Mouse (Mus musculus) NIH3T3 (cell line): ENCODE results near the gene Hist1h2bh.

ENCODE experiments used
- DNase-seq: peaks from one replicate; pipeline ENCODE4 v3.0.0-alpha.2; 2012; ENCODE audit warnings: low read depth

Gene Hist1h2bh

DNA sequence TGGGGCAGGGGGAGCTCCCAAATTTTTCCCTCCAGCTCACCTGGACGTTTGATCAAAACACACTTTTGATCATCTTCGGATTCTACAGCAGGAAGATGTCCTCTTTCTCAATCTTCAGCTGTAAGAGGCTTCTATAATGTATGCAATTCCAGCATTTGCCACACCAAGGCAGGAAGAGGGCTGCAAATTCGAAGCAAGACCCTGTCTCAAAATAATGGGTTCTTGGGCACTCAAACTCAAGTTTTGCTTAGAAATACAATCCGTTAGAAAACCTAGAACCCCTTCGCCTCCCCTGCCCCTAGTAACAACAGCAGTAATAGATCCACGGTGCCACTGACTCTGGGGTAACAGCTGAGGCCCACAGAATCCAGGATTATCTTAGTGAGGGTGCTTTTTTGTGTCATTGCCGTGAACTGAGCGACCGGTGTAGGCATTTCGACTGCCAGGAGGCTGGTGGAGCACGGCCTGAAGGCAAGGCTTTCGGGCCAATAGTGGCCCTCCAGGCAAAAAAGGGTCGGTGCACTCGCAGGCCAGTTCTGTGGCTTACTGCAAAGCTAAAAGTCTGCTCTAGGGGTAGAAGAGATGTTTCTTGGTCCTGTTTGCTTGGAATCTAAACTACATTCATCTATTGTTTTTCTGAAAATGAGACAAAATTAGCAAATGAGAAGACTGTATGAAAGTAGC, 37.4 kb downstream of the Hist1h2bh start:
- DNase-seq = peak; percentile 41

DNA sequence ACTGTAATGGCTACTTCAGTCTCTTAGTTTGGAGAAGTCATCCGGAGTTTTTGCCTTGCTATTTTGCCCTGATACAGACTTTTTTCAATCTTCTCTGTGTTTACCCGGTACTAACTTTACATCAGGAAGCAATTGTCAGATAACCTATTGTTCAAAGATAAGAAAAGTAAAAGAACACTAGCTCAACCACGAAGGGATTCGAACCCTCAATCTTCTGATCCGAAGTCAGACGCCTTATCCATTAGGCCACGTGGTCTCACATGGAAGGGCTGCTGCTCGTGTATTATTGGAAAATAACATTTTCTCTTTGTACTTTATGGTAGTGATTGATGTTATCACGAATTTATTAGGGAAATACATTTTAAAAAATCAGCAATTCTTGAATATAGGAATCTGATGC, 39.4 kb downstream of the Hist1h2bh start:
- DNase-seq = peak; percentile 86

DNA sequence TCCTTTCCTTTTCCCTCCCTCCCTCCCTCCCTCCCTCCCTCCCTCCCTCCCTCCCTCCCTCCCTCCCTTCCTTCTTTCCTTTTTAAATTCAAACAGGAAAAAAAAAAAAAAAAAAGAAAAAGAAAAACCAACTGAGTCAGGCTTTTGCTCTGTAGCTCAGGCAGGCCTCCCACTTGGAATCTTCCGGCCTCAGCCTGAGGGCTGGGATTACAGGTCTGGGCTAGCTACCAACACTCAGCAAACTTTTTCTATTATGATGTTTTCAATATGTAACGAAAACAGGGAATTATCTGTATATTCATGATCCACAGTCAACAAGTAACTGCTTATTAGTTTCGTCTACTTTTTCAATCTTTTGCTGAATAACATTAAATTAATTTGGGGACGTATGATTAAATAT, 40.3 kb downstream of the Hist1h2bh start:
- peak; percentile 62 for DNase-seq

DNA sequence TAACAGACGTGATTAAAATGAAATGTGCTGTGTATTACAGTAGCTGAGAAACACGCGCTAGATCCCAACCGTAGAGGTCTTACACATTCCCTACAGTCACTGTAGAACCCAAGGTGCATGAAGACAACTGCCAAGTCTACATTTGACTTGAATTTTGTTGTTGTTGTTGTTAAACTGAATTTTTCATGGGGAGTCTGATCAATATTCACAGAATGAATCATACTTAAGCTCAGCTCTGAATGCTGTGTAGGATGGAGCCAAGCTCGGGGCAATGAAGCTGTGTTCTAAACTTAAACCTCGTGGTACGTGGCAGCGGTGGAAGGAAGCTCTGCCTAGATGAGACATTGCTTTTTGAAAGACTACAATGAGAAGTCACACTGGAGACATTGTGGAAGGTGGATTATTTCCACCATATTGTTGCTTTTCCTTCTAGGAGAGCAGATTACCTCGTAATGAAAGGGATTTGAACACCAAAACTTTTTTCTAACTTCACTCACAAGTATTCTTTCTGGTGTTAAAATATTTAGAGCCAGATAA, 41.1 kb downstream of the Hist1h2bh start:
- DNase-seq = no peak

DNA sequence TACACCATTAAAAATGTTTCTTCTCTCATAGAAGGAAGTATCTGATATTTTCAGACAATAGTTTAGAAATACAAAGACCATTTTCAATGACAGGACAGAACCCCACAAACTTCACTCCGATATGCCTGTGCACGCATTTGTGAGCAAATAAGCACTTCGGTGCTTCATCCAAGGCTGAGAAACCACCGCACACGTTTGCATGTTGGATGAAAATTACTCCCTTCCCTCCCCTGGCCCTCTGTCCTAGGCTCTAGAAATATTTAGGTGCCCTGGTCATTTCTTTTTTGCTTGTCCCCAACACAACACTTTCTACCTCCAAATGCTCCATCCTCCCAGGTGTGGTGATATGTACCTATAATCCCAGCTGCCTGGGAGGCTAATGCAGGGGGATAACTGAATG, 41.7 kb downstream of the Hist1h2bh start:
- DNase-seq = no peak

DNA sequence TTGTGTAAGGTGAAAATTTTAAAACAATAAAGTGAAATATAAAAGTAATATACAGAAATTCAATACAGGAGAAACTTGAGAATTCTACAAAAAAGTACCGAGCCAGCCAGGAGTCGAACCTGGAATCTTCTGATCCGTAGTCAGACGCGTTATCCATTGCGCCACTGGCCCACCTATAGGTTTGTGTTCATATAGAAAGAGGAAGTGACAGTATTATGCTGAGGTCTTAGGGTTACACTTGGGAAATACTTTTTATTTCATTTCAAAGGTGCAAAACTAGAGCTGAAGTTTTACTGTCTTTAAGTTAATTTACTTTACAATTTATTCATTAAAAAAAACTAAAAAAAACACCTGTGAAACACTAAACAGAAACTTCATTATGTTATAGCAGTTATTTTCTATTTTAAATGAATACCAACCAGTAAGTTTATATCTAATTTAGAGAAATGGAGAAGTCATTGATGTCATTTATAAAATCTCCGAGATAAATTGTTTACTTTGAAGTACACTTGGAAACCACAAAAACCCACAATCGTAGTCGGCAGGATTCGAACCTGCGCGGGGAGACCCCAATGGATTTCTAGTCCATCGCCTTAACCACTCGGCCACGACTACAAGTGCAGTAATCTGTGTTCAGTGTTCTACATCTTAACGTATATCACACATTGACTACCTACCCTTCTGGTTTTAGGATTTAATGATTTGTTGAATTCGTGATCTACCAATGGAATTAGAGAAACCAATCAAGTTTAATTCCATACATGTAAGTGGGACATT, 42.6 kb downstream of the Hist1h2bh start:
- DNase-seq = peak; percentile 76

DNA sequence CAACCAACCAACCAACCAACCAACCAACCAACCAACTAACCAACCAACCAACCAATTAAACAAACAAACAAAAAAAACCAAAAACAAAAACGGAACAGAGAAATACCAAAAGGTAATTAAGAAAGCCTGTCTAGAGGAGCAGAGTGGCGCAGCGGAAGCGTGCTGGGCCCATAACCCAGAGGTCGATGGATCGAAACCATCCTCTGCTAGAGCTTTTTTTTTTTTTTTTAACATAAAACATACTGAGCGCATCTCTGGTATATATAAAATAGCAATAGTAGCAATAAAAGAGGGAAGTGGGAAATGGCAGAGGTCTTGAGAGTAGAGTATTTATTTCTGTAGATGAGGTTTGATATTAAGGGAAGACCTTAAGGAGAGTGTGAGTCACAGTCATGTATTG, 43.2 kb downstream of the Hist1h2bh start:
- DNase-seq = no peak

DNA sequence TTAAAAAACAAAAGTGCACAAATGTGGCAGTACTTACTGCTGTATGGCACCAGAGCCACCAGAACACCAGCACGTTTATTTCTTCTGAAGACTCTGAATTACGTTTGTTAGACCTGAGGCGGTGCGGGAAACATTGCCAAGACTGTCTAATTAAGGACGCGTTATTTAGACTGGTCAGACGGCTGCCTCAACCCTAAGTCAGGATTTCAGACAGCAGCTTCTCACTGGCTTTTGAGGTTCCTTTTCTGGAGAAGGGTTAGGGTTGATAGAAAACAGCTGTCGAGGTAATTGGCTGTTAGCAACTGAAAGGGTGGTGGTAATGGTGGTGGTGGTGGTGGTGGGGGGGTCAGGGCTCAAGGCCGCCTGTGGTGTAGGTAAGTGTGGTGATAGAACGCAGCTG, 44.5 kb downstream of the Hist1h2bh start:
- DNase-seq = no peak

DNA sequence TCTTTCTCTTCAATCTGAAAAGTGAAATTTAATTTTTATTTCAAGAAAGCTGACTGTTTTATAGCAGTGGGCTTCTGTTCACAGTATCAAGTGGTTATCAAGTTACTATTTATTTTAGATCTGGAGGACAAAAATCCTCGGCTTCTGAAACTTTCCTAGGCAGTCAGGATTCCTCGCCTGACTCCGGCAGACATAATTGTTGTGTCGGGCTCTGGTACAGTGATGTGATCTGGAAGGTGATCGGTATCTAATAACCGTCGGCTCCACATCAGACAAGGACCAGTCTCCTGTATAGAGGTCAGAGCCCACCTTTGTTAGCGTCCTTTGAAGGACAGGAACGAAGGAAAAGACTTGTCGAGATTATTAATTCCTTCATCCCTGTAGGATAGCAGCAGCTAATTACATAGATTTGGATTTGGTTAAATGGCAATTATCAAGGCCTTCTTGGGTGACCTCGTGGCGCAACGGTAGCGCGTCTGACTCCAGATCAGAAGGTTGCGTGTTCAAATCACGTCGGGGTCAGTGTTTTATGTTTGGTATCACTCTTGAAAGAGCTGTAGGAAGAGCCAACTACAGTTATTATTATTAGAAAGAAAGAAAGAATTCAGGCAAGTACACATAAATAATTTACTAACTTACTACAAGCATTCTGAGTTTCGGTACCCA, 45.4 kb downstream of the Hist1h2bh start:
- DNase-seq = no peak

DNA sequence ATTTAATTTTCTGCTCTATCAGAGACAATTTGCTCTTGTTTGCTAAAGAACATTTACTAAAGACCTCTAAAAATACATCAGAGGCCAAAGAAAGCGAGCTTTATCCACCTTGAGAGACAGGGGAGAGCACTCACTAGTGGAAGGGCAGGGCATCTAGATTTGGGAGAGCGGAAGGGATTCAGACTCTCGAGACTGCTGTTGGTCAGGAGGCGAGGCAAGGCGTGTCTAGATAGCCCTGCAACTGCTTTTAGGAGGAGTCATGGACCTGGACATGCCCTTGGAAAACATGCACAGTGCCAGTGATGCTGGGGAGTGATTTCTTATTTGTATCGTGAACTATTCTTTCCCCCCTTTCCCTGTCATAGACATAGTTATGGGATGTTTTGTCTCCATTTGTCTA, 47.7 kb downstream of the Hist1h2bh start:
- DNase-seq = no peak

DNA sequence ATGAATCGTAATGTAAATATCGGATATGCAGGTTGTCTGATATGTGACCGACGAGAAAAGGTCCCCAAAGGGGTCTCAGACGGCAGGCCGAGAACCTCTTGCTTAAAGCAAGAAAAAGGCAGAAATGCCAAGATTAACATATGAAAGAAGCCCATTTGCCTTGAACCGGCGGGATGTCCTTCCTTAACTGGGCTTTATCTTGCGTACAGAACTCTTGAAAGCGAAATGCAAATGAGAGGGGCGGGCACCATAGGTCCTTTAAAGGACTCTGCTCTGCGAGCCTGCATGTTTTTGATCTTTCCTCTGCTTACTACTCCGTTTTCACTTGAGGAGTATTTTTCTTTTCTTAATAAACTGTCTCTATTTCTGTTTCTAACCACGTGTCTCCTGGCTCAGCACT, 51.2 kb downstream of the Hist1h2bh start:
- no peak for DNase-seq
